Mouse (Mus musculus) forebrain, embryonic 15.5 days (tissue): ENCODE data around the gene Skap1. TPM values are rescaled to one million over a fixed set of nuclear protein-coding genes. Genes with fewer than 3 reads are reported as not detected.

Experiments
- ATAC-seq: fragments of 200-750 bp; cut with Nextera tagmentation; replicated peaks from 2 replicates; pipeline ENCODE4 v1.8.0; 2017; ENCODE audit warnings: mild to moderate bottlenecking, moderate TSS enrichment, moderate library complexity
- H3K27ac ChIP-seq: fragments of 300-500 bp; sonication (generic); replicated peaks from 2 replicates; pipeline ENCODE4 v1.5.1; 2015; ENCODE audit warnings: mild to moderate bottlenecking, inconsistent platforms
- H3K27me3 ChIP-seq: fragments of 300-500 bp; sonication (generic); 2 replicates; pipeline ENCODE4 v1.6.1; 2015; ENCODE audit warnings: inconsistent platforms
- H3K36me3 ChIP-seq: fragments of 300-500 bp; sonication (generic); 2 replicates; pipeline ENCODE4 v1.6.1; 2015; ENCODE audit warnings: mild to moderate bottlenecking, inconsistent platforms
- H3K4me1 ChIP-seq: fragments of 300-500 bp; sonication (generic); 2 replicates; pipeline ENCODE4 v1.6.1; 2015; ENCODE audit warnings: inconsistent platforms
- H3K4me2 ChIP-seq: fragments of 300-500 bp; sonication (generic); replicated peaks from 2 replicates; pipeline ENCODE4 v1.6.1; 2015; ENCODE audit warnings: mild to moderate bottlenecking, inconsistent platforms
- H3K4me3 ChIP-seq: fragments of 300-500 bp; sonication (generic); 2 replicates; pipeline ENCODE4 v1.5.1; 2015; ENCODE audit warnings: mild to moderate bottlenecking, inconsistent platforms
- H3K9ac ChIP-seq: fragments of 300-500 bp; sonication (generic); replicated peaks from 2 replicates; pipeline ENCODE4 v1.6.1; 2015; ENCODE audit warnings: mild to moderate bottlenecking, inconsistent platforms
- H3K9me3 ChIP-seq: fragments of 300-500 bp; sonication (generic); 2 replicates; pipeline ENCODE4 v1.6.1; 2016; ENCODE audit warnings: inconsistent platforms
- WGBS: fragments of 180-500 bp; shearing (Covaris S2); methylation state at CpG from one replicate; pipeline ENCODE4 v1.1.7; 2015; ENCODE audit warnings: mixed read lengths; 5-methylcytosine and 5-hydroxymethylcytosine counted together
- polyA plus RNA-seq: library from polyadenylated mRNA; unstranded; fragments of >200 nt; fragmentation: Nextera tagmentation; extraction: Ambion mirVana; gene quantifications from 2 replicates; pipeline ENCODE4 v1.2.1, GENCODE M21; 2015

Skap1 gene
- polyA plus RNA-seq = 2.7 and 2.8 TPM in 2 replicates

- Histone ChIP-seq H3K4me1 (peaks cover 55% of the 10 kb centered on the region), H3K4me3 (peak within 1 kb of the TSS; percentile 38), H3K9ac (0 out of 2 replicates have a peak within 1 kb of the TSS, but pooled peaks have one; percentile 24), H3K27ac (no peak within 1 kb of the TSS), H3K27me3 (peaks cover 9% of the 10 kb centered on the region; the same call in 1 of the 2 replicates), H3K4me2 (peak within 1 kb of the TSS; percentile 65), H3K9me3 (no peaks in the 10 kb centered on the region), H3K36me3 (no peaks in the 10 kb centered on the region)
- WGBS = 5% methylated on average over 42 of the region's 42 CpGs
- no peak for ATAC-seq
These were observed at the start of gene Skap1 for GRCm38 (mm10) chr11:96463986-96464715. Gene Skap1, plus strand, starts transcription at chr11:96464593.

GRCm38 (mm10) chr11:96421074-96421473 lies 43.3 kb upstream of the Skap1 start:
- H3K9ac ChIP-seq = no peak overlapping the region
- WGBS = 34% methylated on average over 5 of the region's 5 CpGs
- no peak overlapping the region for H3K4me2 ChIP-seq
- ATAC-seq = no peak
- no peaks in the 10 kb centered on the region for H3K9me3 ChIP-seq
- H3K27me3 ChIP-seq = no peaks in the 10 kb centered on the region
- H3K4me1 ChIP-seq = no peaks in the 10 kb centered on the region
- no peak overlapping the region for H3K4me3 ChIP-seq
- H3K27ac ChIP-seq = no peak overlapping the region
- H3K36me3 ChIP-seq = no peaks in the 10 kb centered on the region

DNA sequence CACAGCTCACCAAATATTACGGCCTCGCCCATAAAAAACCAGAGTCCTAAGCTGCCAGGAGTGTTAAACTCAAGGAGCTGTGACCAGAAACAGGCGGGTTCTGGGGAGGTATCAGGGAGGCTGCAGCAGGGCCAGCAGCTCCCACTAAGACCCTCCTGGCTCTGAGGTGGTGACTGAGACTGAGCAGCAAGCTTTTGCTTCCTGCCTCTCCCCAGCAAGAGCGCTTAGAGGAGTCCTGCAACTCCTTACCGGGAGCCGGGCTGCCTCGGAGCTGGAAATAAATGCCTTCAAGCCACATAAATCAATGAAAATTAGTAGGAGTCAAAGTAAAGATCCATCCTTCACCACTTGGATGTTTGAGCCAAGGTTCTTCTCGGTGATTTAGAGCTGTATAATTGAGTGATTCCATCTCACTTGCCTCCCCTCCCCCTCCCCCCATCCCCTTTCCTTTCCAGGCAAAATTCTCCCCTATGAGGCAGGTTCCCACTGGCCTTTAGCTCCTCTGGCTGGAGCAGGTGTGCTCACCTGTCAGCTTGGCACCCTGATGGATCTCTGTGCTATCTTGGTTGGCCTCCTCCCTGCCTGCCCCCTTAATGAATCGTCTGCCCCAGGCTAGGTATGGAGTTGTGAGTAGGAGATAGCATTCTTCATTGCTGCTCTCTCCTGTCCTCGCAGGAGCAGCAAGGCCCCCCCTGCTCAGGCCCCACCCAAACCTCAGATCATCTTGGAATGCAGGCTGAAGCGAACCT lies 42.7 kb upstream of the Skap1 start:
- no peak overlapping the region for H3K9ac ChIP-seq
- H3K4me3 ChIP-seq = no peak overlapping the region
- no peak for ATAC-seq
- 61% methylated on average over 11 of the region's 11 CpGs for WGBS
- no peaks in the 10 kb centered on the region for H3K9me3 ChIP-seq
- no peaks in the 10 kb centered on the region for H3K36me3 ChIP-seq
- H3K4me1 ChIP-seq = no peaks in the 10 kb centered on the region
- no peaks in the 10 kb centered on the region for H3K27me3 ChIP-seq
- H3K27ac ChIP-seq = no peak overlapping the region
- H3K4me2 ChIP-seq = no peak overlapping the region

GRCm38 (mm10) chr11:96425193-96425592 lies 39.2 kb upstream of the Skap1 start:
- Histone ChIP-seq H3K9me3 (no peaks in the 10 kb centered on the region), H3K36me3 (no peaks in the 10 kb centered on the region), H3K4me2 (no peak overlapping the region), H3K4me1 (no peaks in the 10 kb centered on the region), H3K4me3 (no peak overlapping the region), H3K27me3 (no peaks in the 10 kb centered on the region), H3K27ac (no peak overlapping the region), H3K9ac (no peak overlapping the region)
- ATAC-seq = no peak
- 81% methylated on average over 6 of the region's 6 CpGs for WGBS

- no peak for ATAC-seq
- H3K36me3 ChIP-seq = no peaks in the 10 kb centered on the region
- H3K9ac ChIP-seq = no peak overlapping the region
- H3K27ac ChIP-seq = no peak overlapping the region
- no peaks in the 10 kb centered on the region for H3K9me3 ChIP-seq
- H3K4me3 ChIP-seq = no peak overlapping the region
- WGBS = 72% methylated on average over 6 of the region's 6 CpGs
- no peaks in the 10 kb centered on the region for H3K4me1 ChIP-seq
- H3K4me2 ChIP-seq = no peak overlapping the region
- H3K27me3 ChIP-seq = no peaks in the 10 kb centered on the region
These were observed 38.2 kb upstream of the Skap1 start for GRCm38 (mm10) chr11:96426191-96426590.

DNA sequence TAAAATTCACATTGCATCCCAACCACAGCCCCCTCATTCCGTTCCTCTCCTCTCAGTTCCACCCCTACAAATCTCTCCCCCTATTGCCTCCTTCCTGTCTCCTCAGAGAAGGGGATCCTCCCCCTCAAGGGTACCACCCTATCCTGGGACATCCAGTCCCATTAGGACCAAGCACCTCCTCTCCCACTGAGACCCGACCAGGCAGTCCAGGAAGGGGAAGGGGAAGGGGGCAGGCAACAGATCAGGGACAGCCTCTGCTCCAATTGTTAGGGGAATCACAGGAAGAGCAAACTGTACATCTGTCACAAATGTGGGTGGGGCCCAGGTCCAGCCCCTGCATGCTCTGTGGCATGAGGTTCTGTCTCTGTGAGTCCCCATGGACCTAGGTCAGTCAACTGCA lies 37.6 kb upstream of the Skap1 start:
- no peaks in the 10 kb centered on the region for H3K9me3 ChIP-seq
- H3K27ac ChIP-seq = no peak overlapping the region
- 57% methylated on average over 2 of the region's 2 CpGs for WGBS
- H3K36me3 ChIP-seq = no peaks in the 10 kb centered on the region
- no peak overlapping the region for H3K4me2 ChIP-seq
- no peak for ATAC-seq
- H3K4me1 ChIP-seq = no peaks in the 10 kb centered on the region
- no peak overlapping the region for H3K9ac ChIP-seq
- H3K4me3 ChIP-seq = no peak overlapping the region
- no peaks in the 10 kb centered on the region for H3K27me3 ChIP-seq

DNA sequence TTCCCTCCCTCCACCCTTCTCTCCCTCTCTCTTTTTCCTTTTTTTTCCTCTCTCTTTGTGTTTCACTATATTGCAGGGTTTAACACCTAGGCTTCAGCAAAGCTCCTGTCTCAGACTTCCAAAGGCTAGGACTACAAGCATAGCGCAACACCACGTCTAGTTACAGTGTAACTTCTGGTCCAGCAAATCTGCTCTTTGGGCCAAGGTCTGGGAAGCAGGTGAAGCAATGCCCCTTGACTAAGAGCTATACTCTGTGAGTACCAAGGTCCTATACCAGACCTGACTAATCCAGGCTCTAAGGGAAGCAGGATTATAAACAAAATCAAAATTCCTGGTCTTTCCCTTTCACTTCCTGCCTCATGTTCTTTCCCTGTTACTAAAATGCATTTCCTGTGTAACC lies 35.3 kb upstream of the Skap1 start:
- Histone ChIP-seq H3K4me2 (no peak overlapping the region), H3K9me3 (no peaks in the 10 kb centered on the region), H3K4me1 (no peaks in the 10 kb centered on the region), H3K4me3 (no peak overlapping the region), H3K27me3 (no peaks in the 10 kb centered on the region), H3K36me3 (no peaks in the 10 kb centered on the region), H3K9ac (no peak overlapping the region), H3K27ac (no peak overlapping the region)
- ATAC-seq = no peak
- 72% methylated on average over 2 of the region's 2 CpGs for WGBS

- Histone ChIP-seq H3K27me3 (no peaks in the 10 kb centered on the region), H3K4me1 (no peaks in the 10 kb centered on the region), H3K9me3 (no peaks in the 10 kb centered on the region), H3K27ac (no peak overlapping the region), H3K36me3 (no peaks in the 10 kb centered on the region), H3K4me2 (no peak overlapping the region), H3K4me3 (no peak overlapping the region), H3K9ac (no peak overlapping the region)
- ATAC-seq = no peak
- WGBS = 80% methylated on average over 5 of the region's 5 CpGs
These were observed 34.5 kb upstream of the Skap1 start for GRCm38 (mm10) chr11:96429891-96430290.

- Histone ChIP-seq H3K9ac (no peak overlapping the region), H3K9me3 (no peaks in the 10 kb centered on the region), H3K4me3 (no peak overlapping the region), H3K27me3 (no peaks in the 10 kb centered on the region), H3K4me1 (no peaks in the 10 kb centered on the region), H3K4me2 (no peak overlapping the region), H3K36me3 (no peaks in the 10 kb centered on the region), H3K27ac (no peak overlapping the region)
- 81% methylated on average over 9 of the region's 9 CpGs for WGBS
- no peak for ATAC-seq
These were observed 32.5 kb upstream of the Skap1 start for GRCm38 (mm10) chr11:96431871-96432270.

GRCm38 (mm10) chr11:96434888-96435287 lies 29.5 kb upstream of the Skap1 start:
- Histone ChIP-seq H3K27me3 (0 out of 2 replicates have a peak, but pooled peaks cover 4% of the 10 kb centered on the region), H3K36me3 (no peaks in the 10 kb centered on the region), H3K4me1 (0 out of 2 replicates have a peak, but pooled peaks cover 5% of the 10 kb centered on the region), H3K9me3 (no peaks in the 10 kb centered on the region), H3K4me3 (no peak overlapping the region), H3K4me2 (no peak overlapping the region), H3K9ac (no peak overlapping the region), H3K27ac (no peak overlapping the region)
- WGBS = 87% methylated on average over 6 of the region's 6 CpGs
- ATAC-seq = no peak

DNA sequence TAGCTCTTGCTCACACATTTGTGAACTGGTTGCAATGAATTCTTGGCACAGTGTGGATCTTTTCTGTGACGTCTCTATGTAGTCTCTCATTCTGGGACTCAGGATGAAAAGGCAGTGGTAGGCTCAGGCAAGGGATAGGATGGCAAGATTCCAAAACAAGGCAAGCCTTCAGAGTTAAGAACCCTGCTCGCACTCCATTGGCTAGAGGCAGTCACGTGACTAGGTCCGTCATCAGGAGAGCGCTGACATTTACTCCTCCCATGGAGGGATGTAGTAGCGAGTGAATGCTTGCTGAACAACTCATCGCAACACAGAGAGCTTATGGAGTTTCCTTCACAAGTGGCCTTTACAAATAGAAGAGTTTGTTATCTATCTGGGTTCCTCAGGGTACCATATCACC lies 27.9 kb upstream of the Skap1 start:
- no peaks in the 10 kb centered on the region for H3K36me3 ChIP-seq
- no peak overlapping the region for H3K4me3 ChIP-seq
- no peaks in the 10 kb centered on the region for H3K9me3 ChIP-seq
- H3K4me2 ChIP-seq = no peak overlapping the region
- no peak for ATAC-seq
- H3K27ac ChIP-seq = no peak overlapping the region
- H3K27me3 ChIP-seq = 0 out of 2 replicates have a peak, but pooled peaks cover 4% of the 10 kb centered on the region
- no peak overlapping the region for H3K9ac ChIP-seq
- WGBS = 38% methylated on average over 7 of the region's 7 CpGs
- H3K4me1 ChIP-seq = 0 out of 2 replicates have a peak, but pooled peaks cover 6% of the 10 kb centered on the region

- WGBS = 7% methylated on average over 7 of the region's 7 CpGs
- no peak overlapping the region for H3K27ac ChIP-seq
- no peak for ATAC-seq
- 0 out of 2 replicates have a peak, but pooled peaks cover 10% of the 10 kb centered on the region for H3K4me1 ChIP-seq
- no peaks in the 10 kb centered on the region for H3K36me3 ChIP-seq
- H3K9me3 ChIP-seq = no peaks in the 10 kb centered on the region
- no peak overlapping the region for H3K4me3 ChIP-seq
- 0 out of 2 replicates have a peak, but pooled peaks cover 4% of the 10 kb centered on the region for H3K27me3 ChIP-seq
- H3K4me2 ChIP-seq = no peak overlapping the region
- no peak overlapping the region for H3K9ac ChIP-seq
These were observed 25.6 kb upstream of the Skap1 start for GRCm38 (mm10) chr11:96438787-96439186.
